Mouse (Mus musculus): ENCODE measurements at regions not wholly inside any gene's neighbourhood (a gene's known extent, or its start where the extent isn't known, plus 50 kb on each side); places are given as distances from the start of the nearest gene placed in this dataset.
A peak's percentile ranks its signal among the peaks of the same experiment; 100 is the strongest.

GRCm38 (mm10) chr1:90356567-90356966 lies 152.8 kb downstream of the Ackr3 start:
- Histone ChIP-seq H3K36me3 (ENCODE audit: control insufficient read depth, insufficient read depth, low read length, poor library complexity, severe bottlenecking) (no peaks in the 10 kb centered on the region), H3K27me3 (ENCODE audit: control insufficient read depth, insufficient read depth, low read length, poor library complexity, severe bottlenecking) (no peaks in the 10 kb centered on the region)
- no peak for DNase-seq (ENCODE audit: low read depth, low spot score)

- H3K36me3 ChIP-seq (ENCODE audit: control insufficient read depth, insufficient read depth, low read length, poor library complexity, severe bottlenecking), result no peaks in the 10 kb centered on the region
- H3K27me3 ChIP-seq (ENCODE audit: control insufficient read depth, insufficient read depth, low read length, poor library complexity, severe bottlenecking), result no peaks in the 10 kb centered on the region
- no peak for DNase-seq (ENCODE audit: low read depth, low spot score)
Measured at GRCm38 (mm10) chr1:90357391-90357790, 153.6 kb downstream of the Ackr3 start.

- Histone ChIP-seq H3K36me3 (ENCODE audit: control insufficient read depth, insufficient read depth, low read length, poor library complexity, severe bottlenecking) (no peaks in the 10 kb centered on the region), H3K27me3 (ENCODE audit: control insufficient read depth, insufficient read depth, low read length, poor library complexity, severe bottlenecking) (no peaks in the 10 kb centered on the region)
- DNase-seq (ENCODE audit: low read depth, low spot score), result no peak
Measured at GRCm38 (mm10) chr1:90358971-90359370, 155.2 kb downstream of the Ackr3 start.

GRCm38 (mm10) chr1:90360065-90360464 lies 156.3 kb downstream of the Ackr3 start:
- Histone ChIP-seq H3K36me3 (ENCODE audit: control insufficient read depth, insufficient read depth, low read length, poor library complexity, severe bottlenecking) (no peaks in the 10 kb centered on the region), H3K27me3 (ENCODE audit: control insufficient read depth, insufficient read depth, low read length, poor library complexity, severe bottlenecking) (no peaks in the 10 kb centered on the region)
- DNase-seq (ENCODE audit: low read depth, low spot score), result no peak

GRCm38 (mm10) chr1:90364444-90364843 lies 160.7 kb downstream of the Ackr3 start:
- Histone ChIP-seq H3K36me3 (ENCODE audit: control insufficient read depth, insufficient read depth, low read length, poor library complexity, severe bottlenecking) (no peaks in the 10 kb centered on the region), H3K27me3 (ENCODE audit: control insufficient read depth, insufficient read depth, low read length, poor library complexity, severe bottlenecking) (no peaks in the 10 kb centered on the region)
- no peak for DNase-seq (ENCODE audit: low read depth, low spot score)

GRCm38 (mm10) chr1:90368581-90368980 lies 164.8 kb downstream of the Ackr3 start:
- Histone ChIP-seq H3K36me3 (ENCODE audit: control insufficient read depth, insufficient read depth, low read length, poor library complexity, severe bottlenecking) (no peaks in the 10 kb centered on the region), H3K27me3 (ENCODE audit: control insufficient read depth, insufficient read depth, low read length, poor library complexity, severe bottlenecking) (no peaks in the 10 kb centered on the region)
- peak; percentile 45 for DNase-seq (ENCODE audit: low read depth, low spot score)

GRCm38 (mm10) chr1:90369287-90369686 lies 165.5 kb downstream of the Ackr3 start:
- peak; percentile 39 for DNase-seq (ENCODE audit: low read depth, low spot score)
- no peaks in the 10 kb centered on the region for H3K36me3 ChIP-seq (ENCODE audit: control insufficient read depth, insufficient read depth, low read length, poor library complexity, severe bottlenecking)

GRCm38 (mm10) chr1:90370766-90371165 lies 167.0 kb downstream of the Ackr3 start:
- Histone ChIP-seq H3K27me3 (ENCODE audit: control insufficient read depth, insufficient read depth, low read length, poor library complexity, severe bottlenecking) (no peaks in the 10 kb centered on the region), H3K36me3 (ENCODE audit: control insufficient read depth, insufficient read depth, low read length, poor library complexity, severe bottlenecking) (no peaks in the 10 kb centered on the region)
- no peak for DNase-seq (ENCODE audit: low read depth, low spot score)

More at GRCm38 (mm10) chr1:90369287-90369686, 165.5 kb downstream of the Ackr3 start:
- H3K27me3 ChIP-seq (ENCODE audit: control insufficient read depth, insufficient read depth, low read length, poor library complexity, severe bottlenecking), result no peaks in the 10 kb centered on the region

GRCm38 (mm10) chr1:90373001-90373400 lies 169.2 kb downstream of the Ackr3 start:
- H3K27me3 ChIP-seq (ENCODE audit: control insufficient read depth, insufficient read depth, low read length, poor library complexity, severe bottlenecking), result no peaks in the 10 kb centered on the region
- DNase-seq (ENCODE audit: low read depth, low spot score), result no peak
- H3K36me3 ChIP-seq (ENCODE audit: control insufficient read depth, insufficient read depth, low read length, poor library complexity, severe bottlenecking), result no peaks in the 10 kb centered on the region

- no peak for DNase-seq (ENCODE audit: low read depth, low spot score)
- H3K27me3 ChIP-seq (ENCODE audit: control insufficient read depth, insufficient read depth, low read length, poor library complexity, severe bottlenecking), result no peaks in the 10 kb centered on the region
- no peaks in the 10 kb centered on the region for H3K36me3 ChIP-seq (ENCODE audit: control insufficient read depth, insufficient read depth, low read length, poor library complexity, severe bottlenecking)
Measured at GRCm38 (mm10) chr1:90374517-90374916, 170.7 kb downstream of the Ackr3 start.

GRCm38 (mm10) chr1:90380034-90380705 lies 176.4 kb downstream of the Ackr3 start:
- DNase-seq (ENCODE audit: low read depth, low spot score), result no peak
- Histone ChIP-seq H3K27me3 (ENCODE audit: control insufficient read depth, insufficient read depth, low read length, poor library complexity, severe bottlenecking) (no peaks in the 10 kb centered on the region), H3K36me3 (ENCODE audit: control insufficient read depth, insufficient read depth, low read length, poor library complexity, severe bottlenecking) (no peaks in the 10 kb centered on the region)

- DNase-seq (ENCODE audit: low read depth, low spot score), result no peak
- no peaks in the 10 kb centered on the region for H3K27me3 ChIP-seq (ENCODE audit: control insufficient read depth, insufficient read depth, low read length, poor library complexity, severe bottlenecking)
- no peaks in the 10 kb centered on the region for H3K36me3 ChIP-seq (ENCODE audit: control insufficient read depth, insufficient read depth, low read length, poor library complexity, severe bottlenecking)
Measured at GRCm38 (mm10) chr1:90382941-90383470, 179.2 kb downstream of the Ackr3 start.

- no peaks in the 10 kb centered on the region for H3K36me3 ChIP-seq (ENCODE audit: control insufficient read depth, insufficient read depth, low read length, poor library complexity, severe bottlenecking)
- no peaks in the 10 kb centered on the region for H3K27me3 ChIP-seq (ENCODE audit: control insufficient read depth, insufficient read depth, low read length, poor library complexity, severe bottlenecking)
- no peak for DNase-seq (ENCODE audit: low read depth, low spot score)
Measured at GRCm38 (mm10) chr1:90385024-90385423, 181.2 kb downstream of the Ackr3 start.

- no peak for DNase-seq (ENCODE audit: low read depth, low spot score)
- Histone ChIP-seq H3K36me3 (ENCODE audit: control insufficient read depth, insufficient read depth, low read length, poor library complexity, severe bottlenecking) (no peaks in the 10 kb centered on the region), H3K27me3 (ENCODE audit: control insufficient read depth, insufficient read depth, low read length, poor library complexity, severe bottlenecking) (no peaks in the 10 kb centered on the region)
Measured at GRCm38 (mm10) chr1:90386792-90387191, 183.0 kb downstream of the Ackr3 start.

- Histone ChIP-seq H3K27me3 (ENCODE audit: control insufficient read depth, insufficient read depth, low read length, poor library complexity, severe bottlenecking) (no peaks in the 10 kb centered on the region), H3K36me3 (ENCODE audit: control insufficient read depth, insufficient read depth, low read length, poor library complexity, severe bottlenecking) (no peaks in the 10 kb centered on the region)
- no peak for DNase-seq (ENCODE audit: low read depth, low spot score)
Measured at GRCm38 (mm10) chr1:90390422-90390821, 186.6 kb downstream of the Ackr3 start.

- Histone ChIP-seq H3K36me3 (ENCODE audit: control insufficient read depth, insufficient read depth, low read length, poor library complexity, severe bottlenecking) (no peaks in the 10 kb centered on the region), H3K27me3 (ENCODE audit: control insufficient read depth, insufficient read depth, low read length, poor library complexity, severe bottlenecking) (no peaks in the 10 kb centered on the region)
- DNase-seq (ENCODE audit: low read depth, low spot score), result no peak
Measured at GRCm38 (mm10) chr1:90393861-90394260, 190.1 kb downstream of the Ackr3 start.
